Mouse (Mus musculus): ENCODE data around the gene Lrrfip2.

The Lrrfip2 gene

GRCm38 (mm10) chr9:111118252-111118890, 979 bp downstream of the Lrrfip2 start:
- DNase-seq (ENCODE audit: low spot score): peak; percentile 50

- DNase-seq (ENCODE audit: low spot score): no peak
Observed at GRCm38 (mm10) chr9:111118891-111119441, 1.6 kb downstream of the Lrrfip2 start.

GRCm38 (mm10) chr9:111122446-111122845, 5.1 kb downstream of the Lrrfip2 start:
- no peak for DNase-seq (ENCODE audit: low spot score)

- DNase-seq (ENCODE audit: low spot score): no peak
Observed at GRCm38 (mm10) chr9:111123336-111123735, 5.9 kb downstream of the Lrrfip2 start.

GRCm38 (mm10) chr9:111124440-111124839, 7.0 kb downstream of the Lrrfip2 start:
- no peak for DNase-seq (ENCODE audit: low spot score)

- DNase-seq (ENCODE audit: low spot score): no peak
Observed at GRCm38 (mm10) chr9:111126735-111127134, 9.3 kb downstream of the Lrrfip2 start.

GRCm38 (mm10) chr9:111127749-111128148, 10.4 kb downstream of the Lrrfip2 start:
- DNase-seq (ENCODE audit: low spot score): no peak

- DNase-seq (ENCODE audit: low spot score): no peak
Observed at GRCm38 (mm10) chr9:111130126-111130525, 12.7 kb downstream of the Lrrfip2 start.

GRCm38 (mm10) chr9:111138161-111138560, 20.8 kb downstream of the Lrrfip2 start:
- no peak for DNase-seq (ENCODE audit: low spot score)

GRCm38 (mm10) chr9:111142721-111143120, 25.3 kb downstream of the Lrrfip2 start:
- no peak for DNase-seq (ENCODE audit: low spot score)

GRCm38 (mm10) chr9:111143387-111143786, 26.0 kb downstream of the Lrrfip2 start:
- no peak for DNase-seq (ENCODE audit: low spot score)

- DNase-seq (ENCODE audit: low spot score): no peak
Observed at GRCm38 (mm10) chr9:111144711-111145110, 27.3 kb downstream of the Lrrfip2 start.

- DNase-seq (ENCODE audit: low spot score): no peak
Observed at GRCm38 (mm10) chr9:111145497-111146190, 28.3 kb downstream of the Lrrfip2 start.

- no peak for DNase-seq (ENCODE audit: low spot score)
Observed at GRCm38 (mm10) chr9:111146216-111146798, 28.9 kb downstream of the Lrrfip2 start.

GRCm38 (mm10) chr9:111148006-111148405, 30.6 kb downstream of the Lrrfip2 start:
- DNase-seq (ENCODE audit: low spot score): no peak

- no peak for DNase-seq (ENCODE audit: low spot score)
Observed at GRCm38 (mm10) chr9:111148414-111148813, 31.0 kb downstream of the Lrrfip2 start.

- DNase-seq (ENCODE audit: low spot score): no peak
Observed at GRCm38 (mm10) chr9:111149188-111149945, 32.0 kb downstream of the Lrrfip2 start.

GRCm38 (mm10) chr9:111152314-111152897, 35.0 kb downstream of the Lrrfip2 start:
- DNase-seq (ENCODE audit: low spot score): no peak

GRCm38 (mm10) chr9:111153026-111153425, 35.6 kb downstream of the Lrrfip2 start:
- no peak for DNase-seq (ENCODE audit: low spot score)

GRCm38 (mm10) chr9:111155764-111156458, 38.5 kb downstream of the Lrrfip2 start:
- no peak for DNase-seq (ENCODE audit: low spot score)

- no peak for DNase-seq (ENCODE audit: low spot score)
Observed at GRCm38 (mm10) chr9:111159562-111159961, 42.2 kb downstream of the Lrrfip2 start.
